Mouse (Mus musculus) hindbrain, embryonic 16.5 days (tissue): ENCODE measurements around the gene Col24a1. TPM values are rescaled to one million over a fixed set of nuclear protein-coding genes. Genes with fewer than 3 reads are reported as not detected.

Source experiments
- ATAC-seq: fragments of 200-750 bp; cut with Nextera tagmentation; 2 replicates; pipeline ENCODE4 v1.8.0; 2017; ENCODE audit warnings: moderate TSS enrichment, moderate library complexity
- H3K27ac ChIP-seq: fragments of 300-500 bp; sonication (generic); 2 replicates; pipeline ENCODE4 v1.5.1; 2014; ENCODE audit warnings: low read depth, mild to moderate bottlenecking, control low read depth, low read length, moderate library complexity
- H3K27me3 ChIP-seq: fragments of 300-500 bp; sonication (generic); replicated peaks from 2 replicates; pipeline ENCODE4 v1.6.1; 2014; ENCODE audit warnings: low read length; ENCODE audit not compliant: control insufficient read depth, insufficient read depth
- H3K36me3 ChIP-seq: fragments of 300-500 bp; sonication (generic); 2 replicates; pipeline ENCODE4 v1.6.1; 2014; ENCODE audit warnings: mild to moderate bottlenecking, low read length, moderate library complexity, mixed read lengths; ENCODE audit not compliant: control insufficient read depth, insufficient read depth
- H3K4me1 ChIP-seq: fragments of 300-500 bp; sonication (generic); 2 replicates; pipeline ENCODE4 v1.6.1; 2014; ENCODE audit warnings: low read depth, low read length; ENCODE audit not compliant: control insufficient read depth, insufficient read depth
- H3K4me2 ChIP-seq: fragments of 300-500 bp; sonication (generic); 2 replicates; pipeline ENCODE4 v1.6.1; 2014; ENCODE audit warnings: mild to moderate bottlenecking, low read length, control low read depth, moderate library complexity
- H3K4me3 ChIP-seq: fragments of 300-500 bp; sonication (generic); 2 replicates; pipeline ENCODE4 v1.5.1; 2014; ENCODE audit warnings: mild to moderate bottlenecking, low read length, control low read depth, moderate library complexity
- H3K9ac ChIP-seq: fragments of 300-500 bp; sonication (generic); 2 replicates; pipeline ENCODE4 v1.6.1; 2014; ENCODE audit warnings: low read depth, mild to moderate bottlenecking, control low read depth, low read length, moderate library complexity
- H3K9me3 ChIP-seq: fragments of 300-500 bp; sonication (generic); 2 replicates; pipeline ENCODE4 v1.6.1; 2014; ENCODE audit warnings: mild to moderate bottlenecking, low read length, moderate library complexity; ENCODE audit not compliant: control insufficient read depth
- WGBS: fragments of 180-500 bp; shearing (Covaris S2); extraction: QIAGEN DNeasy Blood & Tissue Kit; methylation state at CpG from one replicate; pipeline ENCODE4 v1.1.7; 2014; 5-methylcytosine and 5-hydroxymethylcytosine counted together
- polyA plus RNA-seq: library from polyadenylated mRNA; unstranded; fragments of >200 nt; fragmentation: Nextera tagmentation; extraction: Ambion mirVana; gene quantifications from 2 replicates; pipeline ENCODE4 v1.2.1, GENCODE M21; 2015

Col24a1 gene
- polyA plus RNA-seq, 1 experiment from 2014 or later: 1.1 TPM

DNA sequence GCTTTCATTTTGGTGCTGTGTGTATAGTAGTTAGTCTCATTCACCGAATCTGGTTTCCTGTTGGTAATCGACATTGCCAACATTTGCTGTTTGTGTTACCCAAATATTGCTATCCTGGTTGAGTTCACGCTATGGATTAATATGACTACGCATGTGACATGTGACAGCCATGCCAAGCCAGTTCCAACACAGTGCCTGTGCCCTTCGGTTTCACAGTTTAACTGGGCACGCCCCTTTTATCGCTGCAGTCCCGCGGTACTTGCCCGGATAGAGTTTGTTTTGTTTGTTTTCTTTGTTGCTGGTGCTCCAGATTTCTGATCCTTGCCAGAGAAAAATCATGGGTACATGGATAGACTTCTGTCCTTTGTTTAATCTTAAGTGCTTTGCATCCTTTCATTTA is 263.9 kb downstream of the Col24a1 start:
- 91% methylated on average over 10 of the region's 10 CpGs for WGBS

GRCm38 (mm10) chr3:145559675-145560074 is 267.4 kb downstream of the Col24a1 start:
- 90% methylated on average over 5 of the region's 5 CpGs for WGBS
- no peak overlapping the region for H3K9ac ChIP-seq
- H3K4me3 ChIP-seq: no peak overlapping the region
- no peaks in the 10 kb centered on the region for H3K36me3 ChIP-seq
- H3K27me3 ChIP-seq: no peaks in the 10 kb centered on the region
- ATAC-seq: no peak
- no peak overlapping the region for H3K4me2 ChIP-seq
- no peaks in the 10 kb centered on the region for H3K4me1 ChIP-seq
- H3K27ac ChIP-seq: no peak overlapping the region
- H3K9me3 ChIP-seq: no peaks in the 10 kb centered on the region

More for the DNA sequence above, 263.9 kb downstream of the Col24a1 start:
- no peak for ATAC-seq
- Histone ChIP-seq H3K4me2 (no peak overlapping the region), H3K36me3 (no peaks in the 10 kb centered on the region), H3K4me3 (no peak overlapping the region), H3K27ac (no peak overlapping the region), H3K4me1 (no peaks in the 10 kb centered on the region), H3K9me3 (no peaks in the 10 kb centered on the region), H3K27me3 (no peaks in the 10 kb centered on the region), H3K9ac (no peak overlapping the region)

DNA sequence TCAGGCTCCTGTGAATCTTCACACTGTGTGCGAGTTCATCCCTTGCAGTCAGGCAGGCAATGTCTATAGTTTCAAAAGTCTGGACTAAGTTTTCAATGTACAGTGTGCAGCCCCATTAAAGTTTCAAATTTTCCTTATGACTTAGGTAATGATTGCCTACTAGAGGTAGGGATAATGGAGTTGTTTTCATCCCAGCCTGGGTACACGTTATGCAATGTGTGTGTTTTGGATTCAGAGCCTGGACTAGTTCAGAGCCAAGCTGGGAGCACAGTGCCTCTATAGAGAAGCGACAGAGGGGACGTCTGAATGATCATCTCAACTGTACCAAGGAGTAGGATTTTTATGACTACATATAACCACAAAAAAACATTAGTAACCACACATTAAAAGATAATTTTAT is 267.8 kb downstream of the Col24a1 start:
- no peak overlapping the region for H3K27ac ChIP-seq
- no peaks in the 10 kb centered on the region for H3K27me3 ChIP-seq
- no peaks in the 10 kb centered on the region for H3K4me1 ChIP-seq
- H3K9ac ChIP-seq: no peak overlapping the region
- H3K9me3 ChIP-seq: no peaks in the 10 kb centered on the region
- no peak overlapping the region for H3K4me3 ChIP-seq
- H3K4me2 ChIP-seq: no peak overlapping the region
- no peak for ATAC-seq
- WGBS: 85% methylated on average over 4 of the region's 4 CpGs
- H3K36me3 ChIP-seq: no peaks in the 10 kb centered on the region

DNA sequence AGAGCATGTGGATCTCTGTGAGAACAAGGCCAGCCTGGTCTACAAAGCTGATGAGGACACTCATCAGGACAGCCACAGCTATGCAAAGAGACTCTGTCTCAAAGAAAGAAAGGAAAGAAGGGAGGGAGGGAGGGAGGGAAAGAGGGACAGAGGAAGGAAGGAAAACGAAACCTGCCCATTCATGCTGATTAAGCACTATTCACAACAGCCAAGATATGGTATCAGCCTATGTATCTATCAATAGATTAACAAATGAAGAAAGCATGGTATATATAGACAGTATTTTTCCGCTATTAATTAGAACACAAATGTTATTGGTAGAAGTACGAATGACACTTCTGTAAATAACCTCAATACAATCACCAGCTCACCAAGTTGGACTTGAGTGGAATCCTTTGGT is 282.2 kb downstream of the Col24a1 start:
- H3K4me2 ChIP-seq: no peak overlapping the region
- no peak for ATAC-seq
- WGBS: 91% methylated on average over 3 of the region's 3 CpGs

DNA sequence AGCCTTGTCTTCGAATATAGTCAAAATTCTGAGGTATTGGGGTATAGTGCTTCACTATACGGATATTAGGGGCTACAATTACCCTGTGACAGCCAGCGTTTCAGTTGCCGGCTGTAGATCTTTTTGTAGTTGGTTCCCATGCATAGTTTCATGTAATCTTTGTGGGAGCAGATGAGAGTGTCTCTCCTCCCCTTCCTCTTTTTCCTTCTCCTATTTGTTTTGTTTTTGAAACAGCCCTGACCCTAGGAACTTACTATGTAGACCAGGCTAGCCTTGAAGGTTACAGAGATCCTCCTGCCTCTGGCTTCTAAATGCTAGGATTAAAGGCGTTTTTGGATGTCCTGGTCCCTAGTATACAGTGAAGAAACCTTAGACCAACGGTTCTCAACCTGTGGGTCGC is 283.1 kb downstream of the Col24a1 start:
- WGBS: 88% methylated on average over 7 of the region's 7 CpGs
- Histone ChIP-seq H3K27me3 (no peaks in the 10 kb centered on the region), H3K27ac (no peak overlapping the region), H3K4me1 (peaks cover 11% of the 10 kb centered on the region), H3K9ac (no peak overlapping the region), H3K4me2 (peak overlapping the region; percentile 76), H3K9me3 (no peaks in the 10 kb centered on the region), H3K36me3 (peaks cover 11% of the 10 kb centered on the region), H3K4me3 (peak overlapping the region; percentile 67; the same call in 1 of the 2 replicates)
- peak; percentile 7; the same call in 1 of the 2 replicates for ATAC-seq

More for the DNA sequence above, 282.2 kb downstream of the Col24a1 start:
- H3K9me3 ChIP-seq: no peaks in the 10 kb centered on the region
- no peaks in the 10 kb centered on the region for H3K27me3 ChIP-seq
- H3K4me3 ChIP-seq: no peak overlapping the region
- H3K36me3 ChIP-seq: peaks cover 11% of the 10 kb centered on the region
- H3K9ac ChIP-seq: no peak overlapping the region
- no peak overlapping the region for H3K27ac ChIP-seq
- H3K4me1 ChIP-seq: peaks cover 11% of the 10 kb centered on the region

DNA sequence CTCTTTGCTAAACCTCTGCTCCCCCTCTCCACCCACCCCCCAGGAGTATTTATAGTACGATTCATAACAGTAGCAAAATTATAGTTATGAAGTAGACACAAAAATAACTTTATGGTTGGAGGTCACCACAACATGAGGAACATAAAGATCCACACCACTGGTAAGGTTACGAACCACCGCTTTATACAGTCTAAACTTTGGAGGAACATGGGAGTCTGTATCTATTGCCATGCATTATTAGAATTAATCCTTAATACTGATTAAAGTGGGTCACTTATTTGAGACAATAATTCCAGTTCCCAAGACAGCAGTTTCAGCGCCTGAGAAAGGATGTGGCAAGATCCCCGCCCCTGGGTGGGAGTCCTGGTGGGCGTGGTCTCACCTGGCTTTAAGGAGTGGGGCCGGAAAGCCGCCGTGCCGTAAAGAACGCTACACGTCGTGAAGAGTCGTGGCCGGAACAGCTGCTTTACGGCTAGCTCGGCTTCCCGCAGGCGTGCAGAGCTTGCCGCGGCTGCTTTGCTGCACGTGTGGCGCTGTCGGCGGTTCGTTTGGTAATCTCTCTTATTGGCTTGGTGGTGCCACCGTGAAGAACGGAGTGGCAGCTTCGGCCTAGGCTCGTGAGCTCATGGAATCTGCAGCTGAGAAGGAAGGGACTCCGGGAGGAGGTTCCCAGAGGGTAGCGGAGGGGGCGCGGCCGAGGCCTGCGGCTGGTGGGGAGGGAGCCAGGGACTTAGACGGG is 283.6 kb downstream of the Col24a1 start, which contains the start of gene Znhit6:
TSS of gene Znhit6 (plus strand) at position 463 of the 739 bp plus-strand sequence.
- peaks cover 11% of the 10 kb centered on the region for H3K4me1 ChIP-seq
- peak; percentile 95 for ATAC-seq
- no peaks in the 10 kb centered on the region for H3K9me3 ChIP-seq
- H3K27ac ChIP-seq: peak within 1 kb of the TSS; percentile 40; the same call in 1 of the 2 replicates
- peaks cover 11% of the 10 kb centered on the region for H3K36me3 ChIP-seq
- H3K4me3 ChIP-seq: peak within 1 kb of the TSS; percentile 67
- WGBS: 5% methylated on average over 37 of the region's 37 CpGs
- no peaks in the 10 kb centered on the region for H3K27me3 ChIP-seq
- peak within 1 kb of the TSS; percentile 76 for H3K4me2 ChIP-seq
- H3K9ac ChIP-seq: peak within 1 kb of the TSS; percentile 61

GRCm38 (mm10) chr3:145576482-145576822 is 284.2 kb downstream of the Col24a1 start:
- peak overlapping the region; percentile 76 for H3K4me2 ChIP-seq
- no peaks in the 10 kb centered on the region for H3K27me3 ChIP-seq
- peak overlapping the region; percentile 61 for H3K9ac ChIP-seq
- peak overlapping the region; percentile 67 for H3K4me3 ChIP-seq
- H3K27ac ChIP-seq: peak overlapping the region; percentile 40; the same call in 1 of the 2 replicates
- ATAC-seq: no peak
- peaks cover 11% of the 10 kb centered on the region for H3K36me3 ChIP-seq
- H3K4me1 ChIP-seq: peaks cover 11% of the 10 kb centered on the region
- no peaks in the 10 kb centered on the region for H3K9me3 ChIP-seq
- WGBS: under 1% methylated on average over 11 of the region's 11 CpGs

DNA sequence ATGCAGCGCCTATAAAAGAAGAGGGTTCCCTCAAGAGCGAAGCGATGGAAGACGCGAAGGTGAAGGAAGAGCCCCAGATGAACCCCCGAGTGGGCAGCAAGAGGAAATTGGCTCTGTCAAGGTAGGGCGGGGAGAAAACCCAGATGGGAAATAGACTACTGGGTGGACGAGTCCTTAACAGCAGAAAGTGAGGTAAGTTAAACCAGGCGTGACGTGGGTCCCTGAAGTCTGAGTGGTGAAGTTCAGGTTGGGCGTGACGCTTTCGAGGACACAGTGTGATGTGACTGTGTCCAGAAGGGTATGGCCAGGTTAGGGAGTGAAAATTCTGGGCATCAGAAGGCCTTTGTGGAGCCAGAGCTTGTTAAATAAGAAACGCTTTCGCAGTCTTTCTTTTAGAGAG is 284.6 kb downstream of the Col24a1 start:
- H3K27ac ChIP-seq: no peak overlapping the region
- peaks cover 11% of the 10 kb centered on the region for H3K36me3 ChIP-seq
- ATAC-seq: peak; percentile 2; the same call in 1 of the 2 replicates
- peaks cover 11% of the 10 kb centered on the region for H3K4me1 ChIP-seq
- H3K4me2 ChIP-seq: peak overlapping the region; percentile 76
- WGBS: 36% methylated on average over 15 of the region's 15 CpGs
- no peaks in the 10 kb centered on the region for H3K27me3 ChIP-seq
- H3K9ac ChIP-seq: peak overlapping the region; percentile 61
- H3K4me3 ChIP-seq: peak overlapping the region; percentile 67
- no peaks in the 10 kb centered on the region for H3K9me3 ChIP-seq

GRCm38 (mm10) chr3:145583043-145583442 is 290.8 kb downstream of the Col24a1 start:
- no peak overlapping the region for H3K27ac ChIP-seq
- H3K9ac ChIP-seq: no peak overlapping the region
- no peaks in the 10 kb centered on the region; the same call in 1 of the 2 replicates for H3K4me1 ChIP-seq
- no peak overlapping the region for H3K4me3 ChIP-seq
- no peak for ATAC-seq
- peaks cover 26% of the 10 kb centered on the region for H3K36me3 ChIP-seq
- no peak overlapping the region for H3K4me2 ChIP-seq
- WGBS: 88% methylated on average over 4 of the region's 4 CpGs
- no peaks in the 10 kb centered on the region for H3K27me3 ChIP-seq
- H3K9me3 ChIP-seq: no peaks in the 10 kb centered on the region
